Mouse (Mus musculus) embryonic fibroblast, embryonic 13.5 days (primary cell): ENCODE measurements at regions not wholly inside any gene's neighbourhood (a gene's known extent, or its start where the extent isn't known, plus 50 kb on each side); places are given as distances from the start of the nearest gene placed in this dataset.

Experiments used
- H3K27ac ChIP-seq: 2 replicates; pipeline ENCODE4 v1.5.1; 2012; ENCODE audit warnings: low read length, control low read depth, inconsistent platforms; ENCODE audit not compliant: insufficient read depth
- H3K4me1 ChIP-seq: 2 replicates; pipeline ENCODE4 v1.6.1; 2011; ENCODE audit warnings: low read length; ENCODE audit not compliant: control insufficient read depth, insufficient read depth
- H3K4me3 ChIP-seq: 2 replicates; pipeline ENCODE4 v1.5.1; 2011; ENCODE audit warnings: mild to moderate bottlenecking, control low read depth, low read length; ENCODE audit not compliant: insufficient read depth
- CTCF ChIP-seq: IDR thresholded peaks from 2 replicates; pipeline ENCODE4 v1.5.1; 2011; ENCODE audit warnings: mild to moderate bottlenecking, control low read depth, low read length, moderate library complexity, borderline replicate concordance; ENCODE audit not compliant: insufficient read depth
- POLR2A ChIP-seq: IDR thresholded peaks from 2 replicates; pipeline ENCODE4 v1.6.1; 2011; ENCODE audit warnings: low read depth, mild to moderate bottlenecking, control low read depth, low read length, moderate library complexity

DNA sequence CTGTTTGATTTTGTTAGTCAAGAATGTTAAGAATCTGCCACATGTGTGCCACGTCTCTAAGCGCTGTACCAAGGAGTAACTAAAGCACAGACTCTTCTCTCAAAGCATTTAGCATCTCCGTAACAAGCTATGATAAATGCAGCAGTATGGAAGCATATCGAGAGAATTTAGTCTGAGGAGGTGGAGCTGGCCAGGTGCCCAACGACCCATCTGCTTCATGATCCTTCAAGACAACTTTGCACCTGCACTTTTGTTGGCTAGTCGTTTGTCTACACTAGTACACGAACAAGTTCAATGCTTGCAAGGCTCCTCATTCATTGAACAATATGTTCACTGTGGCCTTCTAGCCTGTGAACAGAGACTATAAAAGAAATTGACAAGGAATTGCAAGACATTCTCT is 257.8 kb upstream of the Bmp2 start:
- no peak overlapping the region for H3K4me3 ChIP-seq
- no peak overlapping the region for H3K27ac ChIP-seq
- no peaks in the 10 kb centered on the region for H3K4me1 ChIP-seq
- TF ChIP-seq POLR2A (no peak), CTCF (no peak)

GRCm38 (mm10) chr2:133305936-133306335 is 246.0 kb upstream of the Bmp2 start:
- TF ChIP-seq POLR2A (no peak), CTCF (no peak)
- Histone ChIP-seq H3K4me1 (no peaks in the 10 kb centered on the region), H3K4me3 (no peak overlapping the region), H3K27ac (no peak overlapping the region)

DNA sequence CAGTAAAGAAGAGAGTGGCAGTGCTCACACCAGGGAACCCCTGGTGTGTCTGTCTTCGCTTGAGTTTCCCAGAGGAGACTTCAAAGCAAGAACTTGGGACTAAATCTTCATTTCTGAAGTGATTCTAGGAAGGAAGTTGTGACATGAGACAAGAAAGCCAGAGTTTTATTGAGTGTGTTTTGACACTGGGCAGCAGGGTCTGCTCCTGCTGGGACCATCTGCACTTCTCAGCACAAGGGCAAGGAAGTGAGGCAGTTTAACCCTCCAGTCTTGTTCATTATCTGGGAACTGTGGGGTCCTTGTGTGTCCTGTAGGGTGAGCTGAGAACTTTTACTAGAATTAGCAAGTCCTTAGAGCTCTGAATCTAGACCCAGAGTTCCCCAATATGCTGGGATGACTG is 241.0 kb upstream of the Bmp2 start:
- TF ChIP-seq CTCF: no peak
- TF ChIP-seq POLR2A: no peak
- no peaks in the 10 kb centered on the region for H3K4me1 ChIP-seq
- no peak overlapping the region for H3K4me3 ChIP-seq
- H3K27ac ChIP-seq: no peak overlapping the region

DNA sequence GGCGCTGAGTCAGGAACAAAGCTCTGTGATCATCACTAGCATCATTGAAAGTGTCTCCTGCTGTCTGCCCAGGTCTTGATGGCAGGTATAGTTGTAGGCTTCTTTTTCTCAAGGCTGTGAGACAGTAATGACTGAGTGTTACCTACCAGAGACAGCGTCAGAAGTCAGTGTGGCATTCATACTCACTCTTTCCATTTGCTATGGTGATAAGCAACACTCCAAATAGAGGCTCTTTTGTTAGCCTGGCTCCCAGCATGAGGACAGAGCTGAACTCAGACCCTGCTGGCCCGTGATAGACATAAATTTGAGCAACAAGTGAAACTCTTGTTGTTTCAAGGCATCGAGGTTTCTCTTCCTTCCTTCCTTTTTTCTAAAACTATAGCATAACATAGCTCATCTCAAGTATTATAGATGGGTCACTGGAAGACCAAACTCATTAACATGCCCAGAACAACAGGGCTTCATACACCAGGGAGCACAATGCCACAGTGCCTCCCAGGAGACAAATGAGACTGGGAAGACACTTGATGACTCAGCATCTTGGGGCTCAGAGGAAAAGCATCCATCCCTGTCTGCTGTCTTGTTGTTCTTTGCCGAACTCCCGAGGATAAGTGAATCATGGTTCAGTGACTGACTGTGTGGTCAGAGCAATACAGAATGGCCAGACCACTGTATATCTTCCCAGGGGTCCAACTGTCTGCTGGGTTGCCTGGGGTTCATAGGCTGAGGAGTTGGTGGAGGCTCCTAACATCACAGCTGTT is 225.5 kb upstream of the Bmp2 start:
- Histone ChIP-seq H3K27ac (no peak overlapping the region), H3K4me1 (no peaks in the 10 kb centered on the region), H3K4me3 (no peak overlapping the region)
- TF ChIP-seq CTCF (no peak), POLR2A (no peak)

DNA sequence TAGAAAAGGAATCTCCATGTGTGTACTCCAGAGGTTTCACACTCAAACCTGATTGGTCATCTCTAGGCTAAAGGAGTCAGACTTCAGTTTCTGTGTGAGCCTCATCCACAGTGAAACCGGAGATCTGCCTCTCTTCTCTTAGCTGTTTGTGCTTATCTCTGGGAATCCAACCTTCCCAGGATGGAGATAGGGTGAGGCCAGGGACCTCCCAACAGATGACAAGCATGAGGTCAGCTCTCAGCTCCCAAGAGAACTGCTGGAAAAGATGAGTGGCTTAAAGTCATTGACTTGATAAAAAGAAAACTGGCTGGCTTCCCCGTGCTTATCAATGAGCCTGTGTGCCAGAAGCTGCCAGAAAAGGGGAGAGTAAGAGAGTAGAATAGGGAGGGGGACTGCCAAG is 224.3 kb upstream of the Bmp2 start:
- no peak overlapping the region for H3K27ac ChIP-seq
- TF ChIP-seq POLR2A (no peak), CTCF (no peak)
- no peaks in the 10 kb centered on the region for H3K4me1 ChIP-seq
- H3K4me3 ChIP-seq: no peak overlapping the region

DNA sequence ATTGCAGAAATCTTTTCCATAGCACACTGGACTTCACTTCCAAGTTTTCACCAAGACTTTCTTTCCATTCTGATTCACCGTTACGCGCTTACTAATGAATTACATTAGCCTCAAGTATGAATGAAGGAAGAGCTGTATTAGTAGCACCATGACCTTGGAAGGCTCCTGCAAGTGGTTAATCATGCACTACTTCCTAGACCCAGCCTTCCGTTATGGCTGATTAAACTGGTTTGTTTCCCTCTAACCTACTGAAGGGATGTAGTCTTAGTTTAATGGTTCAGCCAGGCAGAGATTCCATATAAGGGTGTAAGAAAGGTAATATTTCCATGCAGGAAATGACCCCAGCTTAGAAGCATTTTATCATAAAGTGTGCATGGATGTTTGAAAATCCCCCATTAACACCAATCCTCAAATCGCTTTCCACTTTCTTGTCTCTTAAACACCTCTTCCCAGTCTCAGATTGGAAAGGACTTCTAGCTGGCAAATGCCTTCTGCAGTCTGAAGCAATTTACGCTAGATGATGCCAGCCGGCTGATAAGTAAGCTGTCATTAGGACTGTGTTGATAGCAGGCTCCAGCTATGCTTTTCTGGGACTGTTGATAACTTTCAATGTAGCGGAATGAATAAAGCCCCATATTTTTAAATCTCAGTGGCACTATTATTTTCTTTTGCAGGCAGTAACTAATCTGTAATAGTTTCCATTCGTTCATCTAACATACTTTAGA is 215.6 kb upstream of the Bmp2 start:
- no peak overlapping the region for H3K27ac ChIP-seq
- no peaks in the 10 kb centered on the region for H3K4me1 ChIP-seq
- H3K4me3 ChIP-seq: no peak overlapping the region
- TF ChIP-seq CTCF (no peak), POLR2A (no peak)

- no peak overlapping the region for H3K27ac ChIP-seq
- no peak overlapping the region for H3K4me3 ChIP-seq
- H3K4me1 ChIP-seq: no peaks in the 10 kb centered on the region
- TF ChIP-seq POLR2A (no peak), CTCF (no peak)
These were observed 213.8 kb upstream of the Bmp2 start for GRCm38 (mm10) chr2:133338150-133338549.

- Histone ChIP-seq H3K27ac (no peak overlapping the region), H3K4me3 (no peak overlapping the region), H3K4me1 (no peaks in the 10 kb centered on the region)
- no peak for TF ChIP-seq POLR2A
- no peak for TF ChIP-seq CTCF
These were observed 210.6 kb upstream of the Bmp2 start for GRCm38 (mm10) chr2:133341352-133341751.

DNA sequence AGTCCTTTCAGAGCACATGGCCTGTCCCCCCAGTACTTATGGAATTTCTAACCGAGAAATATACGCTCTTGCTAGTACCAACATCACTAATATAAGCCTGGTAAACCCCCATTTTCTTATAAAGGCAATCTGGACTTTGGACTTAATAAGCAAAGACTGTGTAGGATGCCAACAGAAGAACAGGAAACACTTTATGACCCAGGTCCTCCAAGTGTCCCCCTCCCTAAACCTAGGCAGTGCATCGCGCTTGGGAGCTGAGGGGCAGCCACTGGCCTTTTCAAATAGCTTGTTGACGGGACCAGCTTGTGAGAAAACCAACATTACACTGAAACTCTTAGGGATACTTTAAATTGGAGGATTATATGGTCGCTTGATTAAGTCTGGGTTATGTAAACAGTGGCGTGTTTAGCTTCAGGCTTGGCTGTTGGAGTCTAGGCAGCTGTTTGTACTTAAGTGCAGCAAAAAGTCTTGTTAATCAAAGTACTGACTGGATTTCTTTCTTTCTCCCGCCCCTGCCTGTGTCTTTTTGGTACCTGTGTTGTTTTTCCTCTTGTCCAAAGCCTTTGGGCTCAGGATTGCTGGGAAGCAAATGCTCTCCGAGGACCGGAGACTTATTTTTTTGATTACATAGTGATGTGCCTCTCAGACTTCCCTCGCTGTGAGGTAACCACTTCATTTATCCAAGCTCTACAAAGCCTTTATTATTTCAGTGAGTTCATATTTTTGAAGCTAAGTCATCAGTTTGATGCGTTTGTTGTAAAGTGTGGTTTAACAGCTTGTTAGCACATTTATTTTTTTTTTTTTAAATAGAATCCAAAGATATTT is 205.8 kb upstream of the Bmp2 start:
- Histone ChIP-seq H3K27ac (no peak overlapping the region), H3K4me1 (peaks cover 2% of the 10 kb centered on the region; the same call in 1 of the 2 replicates), H3K4me3 (no peak overlapping the region)
- TF ChIP-seq POLR2A (no peak), CTCF (no peak)
